Mouse (Mus musculus) lung, postnatal 25 days (tissue): ENCODE data around the gene Olfr894.
"Not testable (repeated sequence)": the region's sequence is repeated elsewhere in the genome, so short reads cannot be mapped to it uniquely, and the experiment has no call there.

Experiments
- DNase-seq: peaks from one replicate; pipeline ENCODE4 v3.0.0; 2022; ENCODE audit warnings: low spot score

The Olfr894 gene

DNA sequence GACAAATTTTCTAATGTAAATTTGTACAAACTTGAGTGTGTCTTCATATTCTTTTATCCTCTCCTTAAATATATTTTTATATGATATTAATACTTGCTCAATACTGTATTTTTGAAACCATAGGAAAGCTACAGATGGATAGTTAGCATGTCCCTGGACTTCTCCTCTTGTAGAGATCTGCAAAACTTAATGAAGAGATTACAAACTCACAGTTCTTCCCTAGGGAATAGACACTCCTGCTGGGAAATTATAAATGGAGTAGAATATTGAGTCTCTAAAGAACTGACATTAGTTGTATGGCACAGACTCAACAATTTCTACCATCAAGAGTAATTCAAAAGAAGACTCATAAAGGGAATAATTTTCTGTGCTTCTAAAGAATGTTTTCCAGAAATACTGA lies at the start of gene Olfr894:
Olfr894 (plus strand) TSS at position 301 of the 400 bp plus-strand sequence.
- DNase-seq = no peak

DNA sequence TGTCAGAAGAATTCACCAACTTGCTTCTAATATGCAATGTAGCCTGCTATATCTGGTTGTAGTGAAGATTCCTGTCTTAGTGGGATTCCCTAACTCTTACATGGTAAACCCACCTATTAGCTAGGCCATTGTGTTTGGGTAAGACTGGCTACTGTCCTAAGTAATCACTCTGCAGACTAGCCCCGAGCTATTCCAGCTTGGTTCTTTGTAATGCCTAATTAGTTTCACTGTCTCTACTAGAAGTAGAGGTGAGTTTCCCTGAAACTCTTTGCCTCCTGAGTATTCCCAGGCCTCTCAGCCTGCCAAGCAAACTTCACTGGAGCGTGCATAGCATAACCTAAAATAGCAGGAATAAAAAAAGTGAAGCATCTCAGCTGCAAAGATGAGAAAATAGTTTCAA lies 49.5 kb upstream of the Olfr894 start:
- DNase-seq = not testable (repeated sequence)

DNA sequence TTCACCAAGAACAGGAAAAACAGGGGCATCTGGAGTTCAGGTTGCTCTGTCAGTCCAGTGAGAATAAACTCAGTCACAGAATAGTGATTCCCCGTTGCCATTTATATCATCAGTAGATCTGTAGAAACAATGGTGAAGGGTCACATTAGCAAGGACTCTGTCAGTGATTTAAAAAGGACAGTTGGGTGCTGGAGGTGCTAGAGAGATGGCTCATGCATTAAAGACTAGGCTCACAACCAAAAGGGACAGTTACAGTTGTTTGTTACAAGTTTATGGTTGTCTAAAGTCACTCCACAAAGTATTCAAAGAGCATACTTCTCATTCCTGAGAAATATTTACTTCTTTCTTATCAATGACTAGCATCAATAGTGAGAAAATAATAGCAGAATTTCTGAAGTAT lies 37.1 kb upstream of the Olfr894 start, which contains the start of gene Olfr891:
Olfr891 (minus strand) TSS at position 101 of the 400 bp plus-strand sequence.
- no peak for DNase-seq

DNA sequence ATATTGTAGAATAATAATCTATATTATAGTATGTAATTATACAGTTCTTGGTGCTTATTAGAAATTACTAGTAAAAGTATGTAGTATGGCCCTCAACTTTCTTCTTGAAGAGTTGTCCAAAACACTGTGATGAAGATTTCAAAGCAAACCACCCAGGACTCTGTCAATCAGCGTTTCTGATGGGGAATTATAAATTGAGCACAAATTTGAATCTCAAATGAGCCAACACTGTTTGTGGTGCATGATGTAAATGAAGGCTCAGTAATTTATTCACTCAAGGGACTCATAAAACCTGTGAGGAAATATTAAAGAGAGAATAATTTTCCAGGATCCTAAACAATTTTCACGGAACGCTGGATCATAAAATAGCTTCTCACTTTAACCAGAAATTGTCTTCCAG lies 9.8 kb upstream of the Olfr894 start, which contains the start of gene Olfr893:
Olfr893 (plus strand) TSS at position 301 of the 400 bp plus-strand sequence.
- DNase-seq = no peak

DNA sequence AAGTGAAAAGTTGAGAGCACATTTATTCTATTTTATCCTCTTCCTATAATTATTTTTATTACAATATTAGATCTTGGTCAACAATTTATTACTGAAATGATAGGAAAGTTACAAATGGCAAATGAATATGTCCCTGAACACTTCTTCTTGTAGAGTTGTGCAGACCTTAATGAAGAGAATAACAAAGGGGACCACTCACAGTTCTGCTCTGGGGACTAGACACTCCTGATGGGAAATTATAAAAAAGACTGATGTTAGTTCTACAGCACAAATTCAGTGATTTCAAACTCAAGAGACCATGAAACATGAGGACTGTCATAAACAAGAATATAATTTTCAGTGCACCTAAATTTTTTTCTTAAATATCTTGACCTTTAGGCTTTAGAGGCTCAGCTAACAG lies 34.6 kb downstream of the Olfr894 start, which contains the start of gene Olfr143:
Olfr143 (plus strand) TSS at position 301 of the 400 bp plus-strand sequence.
- DNase-seq = no peak

DNA sequence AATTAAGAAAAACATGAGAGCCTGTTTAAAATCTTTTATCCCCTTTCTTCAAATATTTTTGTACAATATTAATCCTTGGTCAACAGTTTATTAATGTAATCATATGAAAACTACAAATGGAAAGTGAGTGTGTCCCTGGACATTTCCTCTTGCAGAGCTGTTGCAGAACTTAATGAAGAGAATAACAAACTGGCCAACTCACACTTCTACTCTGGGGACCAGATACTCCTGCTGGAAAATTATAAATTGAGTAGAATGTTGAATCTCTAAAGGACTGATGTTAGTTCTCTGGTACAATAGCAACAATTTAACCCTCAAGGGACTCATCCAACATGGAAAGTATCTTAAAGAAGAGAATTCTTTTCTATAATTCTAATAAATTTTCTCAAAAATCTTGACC lies 49.7 kb downstream of the Olfr894 start, which contains the start of gene Olfr895:
Olfr895 (plus strand) TSS at position 301 of the 400 bp plus-strand sequence.
- DNase-seq = no peak
